Mouse (Mus musculus) layer of hippocampus, adult 8-10 months (tissue): ENCODE measurements at regions not wholly inside any gene's neighbourhood (a gene's known extent, or its start where the extent isn't known, plus 50 kb on each side); places are given as distances from the start of the nearest gene placed in this dataset.

Experiments
- DNase-seq, 2 experiments: peaks; one replicate each; pipeline ENCODE4 v3.0.0; 2022; ENCODE audit warnings: low spot score in 2 of 2

DNA sequence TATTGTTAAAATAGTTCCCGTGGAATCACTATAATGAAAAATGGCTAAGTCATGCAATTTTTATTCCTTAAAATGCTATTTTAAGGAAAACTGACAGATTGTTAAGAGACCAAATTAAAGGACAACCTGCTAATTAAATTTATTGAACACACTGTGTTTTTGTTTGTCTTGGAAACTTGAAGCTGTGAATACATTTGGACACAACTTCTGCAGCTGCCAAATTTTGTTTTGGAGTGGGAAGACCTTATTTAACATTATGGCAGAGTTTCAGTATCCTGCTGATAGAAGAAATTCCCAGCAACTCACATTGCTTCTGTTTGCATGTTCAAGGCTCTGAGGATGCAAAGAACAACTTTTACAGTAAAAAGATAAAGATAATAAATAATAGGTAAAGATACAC lies 301.6 kb upstream of the 1700015G11Rik start:
- DNase-seq, result peak; percentile 2

DNA sequence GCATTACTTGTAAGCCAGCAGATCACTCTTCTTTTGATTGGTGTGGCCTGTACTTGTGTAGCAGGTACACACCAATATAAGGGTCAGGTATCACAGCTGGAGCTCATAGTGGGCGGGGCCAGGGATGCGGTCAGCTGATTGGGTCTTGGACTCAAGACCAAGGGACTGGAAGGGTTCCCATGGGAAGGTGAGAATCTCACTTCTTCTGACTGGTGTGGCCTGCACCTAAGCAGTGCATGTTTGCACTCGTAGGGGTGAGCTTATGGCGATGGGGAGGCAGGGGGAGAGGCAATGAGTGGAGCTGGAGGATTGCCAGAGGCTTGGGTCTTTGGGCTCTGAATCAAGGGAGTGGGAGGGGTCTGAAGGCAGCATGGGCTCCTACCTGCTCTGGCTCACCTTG lies 262.7 kb upstream of the 1700015G11Rik start:
- no peak for DNase-seq

DNA sequence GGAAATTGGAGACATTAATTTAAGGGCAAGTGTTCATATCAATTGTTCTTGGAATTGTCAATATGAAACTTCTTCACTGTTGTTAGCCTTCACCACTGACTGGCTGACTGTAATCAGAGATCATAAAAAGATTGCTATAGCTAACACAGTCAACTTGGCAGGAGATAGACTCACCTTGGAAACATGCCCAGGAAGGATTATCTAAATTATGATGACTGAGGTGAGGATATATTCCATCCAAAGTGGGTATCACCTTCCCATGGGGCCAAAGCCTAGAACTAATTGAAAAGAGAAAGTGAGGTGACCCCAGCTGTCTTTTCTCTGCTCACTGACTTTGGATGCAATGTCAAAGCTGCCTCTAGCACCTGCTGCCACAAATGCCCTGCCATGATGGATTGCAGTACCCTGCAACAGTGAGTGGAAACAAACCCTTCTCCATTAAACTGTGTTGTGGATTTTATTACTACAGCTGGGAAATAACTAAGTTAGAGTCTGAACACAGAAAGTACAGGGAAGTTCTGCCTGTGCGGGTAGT lies 240.9 kb upstream of the 1700015G11Rik start:
- no peak for DNase-seq

DNA sequence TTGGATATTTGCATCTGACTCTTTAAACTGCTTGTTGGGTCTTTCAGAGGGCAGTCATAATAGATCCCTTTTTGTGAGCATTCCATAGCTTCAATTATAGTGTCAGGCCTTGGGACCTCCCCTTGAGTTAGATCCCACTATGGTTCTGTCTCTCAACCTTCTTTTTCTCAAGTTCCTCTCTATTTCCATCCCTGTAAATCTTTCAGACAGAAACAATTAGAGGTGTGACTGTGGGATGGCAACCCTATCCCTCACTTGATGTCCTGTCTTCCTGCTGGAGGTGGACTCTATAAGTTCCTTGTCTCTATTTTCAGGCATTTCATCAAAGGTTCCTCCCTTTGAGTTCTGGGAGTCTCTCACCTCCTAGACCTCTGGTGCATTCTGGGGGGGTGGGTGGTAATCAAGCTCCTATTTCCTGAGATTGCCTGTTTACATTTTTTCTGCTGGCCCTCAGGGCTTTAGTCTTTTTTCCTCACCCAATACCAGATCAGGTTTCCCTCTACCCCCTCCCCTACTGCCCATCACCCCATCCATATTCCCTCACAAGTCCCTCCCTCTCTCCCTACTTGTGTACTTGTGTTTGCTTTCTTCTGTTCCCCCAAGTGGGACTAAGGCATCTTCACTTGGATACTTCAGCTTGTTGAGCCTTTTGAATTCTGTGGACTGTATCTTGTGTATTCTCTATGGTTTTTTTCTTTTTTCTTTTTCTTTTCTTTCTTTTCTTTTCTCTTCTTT lies 237.1 kb upstream of the 1700015G11Rik start:
- no peak for DNase-seq
